Mouse (Mus musculus): ENCODE measurements around the gene Dus3l. TPM values are rescaled to one million over a fixed set of nuclear protein-coding genes. Genes with fewer than 3 reads are reported as not detected.

Gene Dus3l
- polyA plus RNA-seq, 1 experiment from 2014 or later = 43.6 TPM

- no peak overlapping the region for H3K9ac ChIP-seq (ENCODE audit: low read length)
- 79% methylated on average over 8 of the region's 8 CpGs for WGBS
- no peaks in the 10 kb centered on the region for H3K9me3 ChIP-seq (ENCODE audit: control insufficient read depth, low read length)
- H3K4me1 ChIP-seq (replicated peaks; ENCODE audit: control insufficient read depth, insufficient read depth, low read length) = no peaks in the 10 kb centered on the region
- H3K27ac ChIP-seq (ENCODE audit: low read length) = no peak overlapping the region
- H3K27me3 ChIP-seq (ENCODE audit: control insufficient read depth, insufficient read depth, low read depth, low read length) = no peaks in the 10 kb centered on the region
- no peak overlapping the region for H3K4me3 ChIP-seq (ENCODE audit: low read length)
- no peak overlapping the region for H3K4me2 ChIP-seq (ENCODE audit: low read depth, low read length)
- H3K36me3 ChIP-seq (ENCODE audit: control insufficient read depth, insufficient read depth, low read length) = no peaks in the 10 kb centered on the region
- ATAC-seq (ENCODE audit: low read depth) = no peak
Measured at GRCm38 (mm10) chr17:56802065-56802464, 37.5 kb downstream of the Dus3l start.

- Histone ChIP-seq H3K27me3 (ENCODE audit: control insufficient read depth, insufficient read depth, low read depth, low read length) (no peaks in the 10 kb centered on the region), H3K36me3 (ENCODE audit: control insufficient read depth, insufficient read depth, low read length) (no peaks in the 10 kb centered on the region), H3K4me2 (ENCODE audit: low read depth, low read length) (no peak overlapping the region), H3K9me3 (ENCODE audit: control insufficient read depth, low read length) (no peaks in the 10 kb centered on the region), H3K9ac (ENCODE audit: low read length) (no peak overlapping the region), H3K27ac (ENCODE audit: low read length) (no peak overlapping the region), H3K4me1 (replicated peaks; ENCODE audit: control insufficient read depth, insufficient read depth, low read length) (peaks cover 3% of the 10 kb centered on the region), H3K4me3 (ENCODE audit: low read length) (no peak overlapping the region)
- ATAC-seq (ENCODE audit: low read depth) = no peak
- WGBS = 54% methylated on average over 5 of the region's 5 CpGs
Measured at GRCm38 (mm10) chr17:56804952-56805351, 40.4 kb downstream of the Dus3l start.

- no peaks in the 10 kb centered on the region for H3K36me3 ChIP-seq (ENCODE audit: control insufficient read depth, insufficient read depth, low read length)
Measured at GRCm38 (mm10) chr17:56805784-56806183, 41.2 kb downstream of the Dus3l start.

GRCm38 (mm10) chr17:56808518-56808917 lies 44.0 kb downstream of the Dus3l start:
- H3K27ac ChIP-seq (ENCODE audit: low read length) = no peak overlapping the region
- peak; percentile 80 for ATAC-seq (ENCODE audit: low read depth)
- H3K36me3 ChIP-seq (ENCODE audit: control insufficient read depth, insufficient read depth, low read length) = no peaks in the 10 kb centered on the region
- H3K4me2 ChIP-seq (ENCODE audit: low read depth, low read length) = no peak overlapping the region
- H3K27me3 ChIP-seq (ENCODE audit: control insufficient read depth, insufficient read depth, low read depth, low read length) = no peaks in the 10 kb centered on the region
- H3K4me3 ChIP-seq (ENCODE audit: low read length) = no peak overlapping the region
- WGBS = 8% methylated on average over 9 of the region's 9 CpGs
- no peak overlapping the region for H3K9ac ChIP-seq (ENCODE audit: low read length)
- H3K4me1 ChIP-seq (replicated peaks; ENCODE audit: control insufficient read depth, insufficient read depth, low read length) = peaks cover 12% of the 10 kb centered on the region
- no peaks in the 10 kb centered on the region for H3K9me3 ChIP-seq (ENCODE audit: control insufficient read depth, low read length)

More at GRCm38 (mm10) chr17:56805784-56806183, 41.2 kb downstream of the Dus3l start:
- 78% methylated on average over 1 of the region's 1 CpGs for WGBS
- no peak for ATAC-seq (ENCODE audit: low read depth)
- Histone ChIP-seq H3K4me3 (ENCODE audit: low read length) (no peak overlapping the region), H3K27ac (ENCODE audit: low read length) (no peak overlapping the region), H3K9me3 (ENCODE audit: control insufficient read depth, low read length) (no peaks in the 10 kb centered on the region), H3K4me2 (ENCODE audit: low read depth, low read length) (no peak overlapping the region), H3K9ac (ENCODE audit: low read length) (no peak overlapping the region), H3K4me1 (replicated peaks; ENCODE audit: control insufficient read depth, insufficient read depth, low read length) (peaks cover 11% of the 10 kb centered on the region), H3K27me3 (ENCODE audit: control insufficient read depth, insufficient read depth, low read depth, low read length) (no peaks in the 10 kb centered on the region)

DNA sequence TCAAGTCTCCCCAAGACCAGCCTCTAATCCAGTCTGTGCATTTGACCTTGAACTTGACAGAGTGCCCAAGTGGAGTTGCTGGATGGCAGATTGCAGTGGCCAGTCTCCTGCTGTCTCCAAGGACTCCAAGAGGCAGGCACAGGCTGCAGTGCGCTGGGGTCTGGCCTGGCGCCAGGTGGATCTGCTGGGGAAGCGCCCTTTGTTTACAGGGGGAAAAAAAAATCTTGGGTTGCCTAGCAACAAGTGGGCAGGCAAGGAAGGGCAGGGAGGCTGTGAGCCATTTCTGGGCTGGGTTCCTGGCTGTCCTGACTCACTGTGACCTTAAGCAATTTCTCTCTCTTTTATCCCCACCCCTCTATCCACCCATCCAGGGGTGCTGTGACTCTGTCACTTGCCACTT lies 45.7 kb downstream of the Dus3l start:
- 5% methylated on average over 3 of the region's 3 CpGs for WGBS

DNA sequence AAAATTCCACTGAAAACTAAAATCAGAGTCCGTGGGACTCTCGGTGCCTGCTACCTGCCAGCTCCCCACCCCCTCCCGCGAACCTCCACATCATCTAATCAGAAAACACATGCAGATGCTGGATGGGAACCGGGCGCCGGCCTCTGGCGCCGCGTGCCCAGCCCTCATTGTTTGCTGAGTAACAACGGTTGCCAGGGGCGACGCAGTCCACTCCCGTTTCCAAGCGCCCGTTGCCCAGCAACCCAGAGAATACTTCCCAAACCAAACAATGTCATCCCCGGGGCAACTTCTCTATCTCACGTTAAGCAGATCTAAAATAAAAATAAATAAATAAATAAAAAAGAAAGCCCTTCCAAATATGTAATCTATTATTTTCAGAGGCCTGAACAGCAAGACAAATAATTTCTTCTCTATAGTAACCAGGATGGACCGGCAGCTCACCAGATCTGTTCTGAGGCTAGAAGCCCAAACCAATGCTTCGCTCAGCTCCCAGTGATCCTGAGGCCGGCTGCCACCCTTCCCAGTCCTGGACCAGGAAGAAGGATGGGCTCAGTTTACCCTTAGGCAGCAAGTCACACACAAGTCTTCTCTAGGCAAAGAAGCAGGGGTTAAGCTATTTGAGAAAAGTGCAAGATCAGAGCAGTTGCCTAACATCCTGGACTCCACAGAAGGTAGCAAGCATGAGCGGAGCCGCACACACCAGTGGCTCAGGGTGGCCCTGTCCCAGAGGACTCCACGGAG lies 49.9 kb downstream of the Dus3l start:
- peak; percentile 51 for ATAC-seq (ENCODE audit: low read depth)
- H3K9ac ChIP-seq (ENCODE audit: low read length) = no peak overlapping the region
- no peak overlapping the region for H3K4me2 ChIP-seq (ENCODE audit: low read depth, low read length)
- peaks cover 12% of the 10 kb centered on the region for H3K4me1 ChIP-seq (replicated peaks; ENCODE audit: control insufficient read depth, insufficient read depth, low read length)
- WGBS = 11% methylated on average over 24 of the region's 24 CpGs
- H3K4me3 ChIP-seq (ENCODE audit: low read length) = no peak overlapping the region
- H3K36me3 ChIP-seq (ENCODE audit: control insufficient read depth, insufficient read depth, low read length) = no peaks in the 10 kb centered on the region
- H3K27me3 ChIP-seq (ENCODE audit: control insufficient read depth, insufficient read depth, low read depth, low read length) = no peaks in the 10 kb centered on the region
- H3K9me3 ChIP-seq (ENCODE audit: control insufficient read depth, low read length) = no peaks in the 10 kb centered on the region
- no peak overlapping the region for H3K27ac ChIP-seq (ENCODE audit: low read length)

More for the DNA sequence above, 45.7 kb downstream of the Dus3l start:
- Histone ChIP-seq H3K9me3 (ENCODE audit: control insufficient read depth, low read length) (no peaks in the 10 kb centered on the region), H3K27ac (ENCODE audit: low read length) (peak overlapping the region; percentile 48), H3K4me3 (ENCODE audit: low read length) (no peak overlapping the region), H3K4me1 (replicated peaks; ENCODE audit: control insufficient read depth, insufficient read depth, low read length) (peaks cover 12% of the 10 kb centered on the region), H3K27me3 (ENCODE audit: control insufficient read depth, insufficient read depth, low read depth, low read length) (no peaks in the 10 kb centered on the region), H3K36me3 (ENCODE audit: control insufficient read depth, insufficient read depth, low read length) (no peaks in the 10 kb centered on the region), H3K4me2 (ENCODE audit: low read depth, low read length) (no peak overlapping the region), H3K9ac (ENCODE audit: low read length) (0 out of 2 replicates have a peak overlapping the region, but pooled peaks have one; percentile 33)
- peak; percentile 82 for ATAC-seq (ENCODE audit: low read depth)

DNA sequence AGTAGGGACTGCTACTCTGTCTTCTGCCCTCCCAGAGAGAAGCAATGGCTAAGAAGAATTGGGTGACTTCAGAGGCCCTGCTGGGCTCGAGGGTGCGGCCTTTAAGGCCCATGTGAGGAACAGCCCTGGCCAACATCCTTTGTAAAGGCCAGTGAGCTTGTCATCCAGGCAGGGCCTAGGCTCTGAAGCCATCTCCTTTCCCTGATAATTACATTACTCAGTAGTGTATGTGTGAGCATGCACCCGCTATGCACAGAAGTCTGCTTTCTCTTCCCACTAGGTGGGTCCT lies 50.4 kb downstream of the Dus3l start:
- H3K27ac ChIP-seq (ENCODE audit: low read length) = no peak overlapping the region
- 80% methylated on average over 3 of the region's 3 CpGs for WGBS

GRCm38 (mm10) chr17:56818067-56818636 lies 53.6 kb downstream of the Dus3l start:
- H3K4me2 ChIP-seq (ENCODE audit: low read depth, low read length) = no peak overlapping the region
- WGBS = 28% methylated on average over 11 of the region's 11 CpGs
- ATAC-seq (ENCODE audit: low read depth) = no peak

More for the DNA sequence above, 50.4 kb downstream of the Dus3l start:
- Histone ChIP-seq H3K4me2 (ENCODE audit: low read depth, low read length) (no peak overlapping the region), H3K36me3 (ENCODE audit: control insufficient read depth, insufficient read depth, low read length) (no peaks in the 10 kb centered on the region), H3K27me3 (ENCODE audit: control insufficient read depth, insufficient read depth, low read depth, low read length) (no peaks in the 10 kb centered on the region), H3K4me1 (replicated peaks; ENCODE audit: control insufficient read depth, insufficient read depth, low read length) (peaks cover 9% of the 10 kb centered on the region), H3K9ac (ENCODE audit: low read length) (no peak overlapping the region), H3K9me3 (ENCODE audit: control insufficient read depth, low read length) (no peaks in the 10 kb centered on the region), H3K4me3 (ENCODE audit: low read length) (no peak overlapping the region)
- no peak for ATAC-seq (ENCODE audit: low read depth)

GRCm38 (mm10) chr17:56819032-56819545 lies 54.5 kb downstream of the Dus3l start:
- 0 out of 2 replicates have a peak, but pooled peaks have one; percentile 13 for ATAC-seq (ENCODE audit: low read depth)

More at GRCm38 (mm10) chr17:56818067-56818636, 53.6 kb downstream of the Dus3l start:
- Histone ChIP-seq H3K4me3 (ENCODE audit: low read length) (no peak overlapping the region), H3K27ac (ENCODE audit: low read length) (no peak overlapping the region), H3K36me3 (ENCODE audit: control insufficient read depth, insufficient read depth, low read length) (no peaks in the 10 kb centered on the region), H3K9ac (ENCODE audit: low read length) (no peak overlapping the region), H3K9me3 (ENCODE audit: control insufficient read depth, low read length) (no peaks in the 10 kb centered on the region), H3K4me1 (replicated peaks; ENCODE audit: control insufficient read depth, insufficient read depth, low read length) (no peaks in the 10 kb centered on the region), H3K27me3 (ENCODE audit: control insufficient read depth, insufficient read depth, low read depth, low read length) (no peaks in the 10 kb centered on the region)

More at GRCm38 (mm10) chr17:56819032-56819545, 54.5 kb downstream of the Dus3l start:
- Histone ChIP-seq H3K27me3 (ENCODE audit: control insufficient read depth, insufficient read depth, low read depth, low read length) (no peaks in the 10 kb centered on the region), H3K36me3 (ENCODE audit: control insufficient read depth, insufficient read depth, low read length) (no peaks in the 10 kb centered on the region), H3K27ac (ENCODE audit: low read length) (no peak overlapping the region), H3K9me3 (ENCODE audit: control insufficient read depth, low read length) (no peaks in the 10 kb centered on the region), H3K4me1 (replicated peaks; ENCODE audit: control insufficient read depth, insufficient read depth, low read length) (no peaks in the 10 kb centered on the region), H3K4me2 (ENCODE audit: low read depth, low read length) (no peak overlapping the region), H3K9ac (ENCODE audit: low read length) (no peak overlapping the region), H3K4me3 (ENCODE audit: low read length) (no peak overlapping the region)
- WGBS = 69% methylated on average over 6 of the region's 6 CpGs

Data from lung, embryonic 16.5 days (tissue).